Mouse (Mus musculus): Measurements from ENCODE around the gene Gm5105. TPM values are rescaled to one million over a fixed set of nuclear protein-coding genes. Genes with fewer than 3 reads are reported as not detected.

The Gm5105 gene
- total RNA-seq, 2 experiments from 2014 or later: 0.17 TPM; not detected in 1

- DNase-seq (ENCODE audit: low spot score in 2 of 2): no peak
Observed at GRCm38 (mm10) chr3:138029351-138029750, 37.8 kb downstream of the Gm5105 start.

GRCm38 (mm10) chr3:138027575-138028362, 39.4 kb downstream of the Gm5105 start:
- no peak for DNase-seq (ENCODE audit: low spot score in 2 of 2)

GRCm38 (mm10) chr3:138026286-138026685, 40.9 kb downstream of the Gm5105 start:
- DNase-seq (ENCODE audit: low spot score in 2 of 2): no peak

GRCm38 (mm10) chr3:138022651-138023050, 44.5 kb downstream of the Gm5105 start:
- DNase-seq (ENCODE audit: low spot score in 2 of 2): no peak

- DNase-seq (ENCODE audit: low spot score in 2 of 2): no peak
Observed at GRCm38 (mm10) chr3:138022003-138022402, 45.2 kb downstream of the Gm5105 start.

- no peak for DNase-seq (ENCODE audit: low spot score in 2 of 2)
Observed at GRCm38 (mm10) chr3:138016810-138017209, 50.4 kb downstream of the Gm5105 start.

GRCm38 (mm10) chr3:138014725-138015124, 52.5 kb downstream of the Gm5105 start:
- DNase-seq (ENCODE audit: low spot score in 2 of 2): no peak

GRCm38 (mm10) chr3:138012351-138012750, 54.8 kb downstream of the Gm5105 start:
- DNase-seq (ENCODE audit: low spot score in 2 of 2): no peak

GRCm38 (mm10) chr3:138008152-138008551, 59.0 kb downstream of the Gm5105 start:
- no peak for DNase-seq (ENCODE audit: low spot score in 2 of 2)

- no peak for DNase-seq (ENCODE audit: low spot score in 2 of 2)
Observed at GRCm38 (mm10) chr3:138006896-138007295, 60.3 kb downstream of the Gm5105 start.

GRCm38 (mm10) chr3:138003264-138003663, 63.9 kb downstream of the Gm5105 start:
- DNase-seq (ENCODE audit: low spot score in 2 of 2): no peak

GRCm38 (mm10) chr3:138002545-138002944, 64.6 kb downstream of the Gm5105 start:
- DNase-seq (ENCODE audit: low spot score in 2 of 2): no peak

- DNase-seq (ENCODE audit: low spot score in 2 of 2): no peak
Observed at GRCm38 (mm10) chr3:138001865-138002264, 65.3 kb downstream of the Gm5105 start.

- DNase-seq (ENCODE audit: low spot score in 2 of 2): peak in 1 of 2 experiments; percentile 10
Observed at GRCm38 (mm10) chr3:138000724-138001069, 66.5 kb downstream of the Gm5105 start.

GRCm38 (mm10) chr3:138000062-138000723, 67.0 kb downstream of the Gm5105 start:
- DNase-seq (ENCODE audit: low spot score in 2 of 2): no peak

- no peak for DNase-seq (ENCODE audit: low spot score in 2 of 2)
Observed at GRCm38 (mm10) chr3:137999224-137999790, 67.9 kb downstream of the Gm5105 start.

Other genes starting within 250 kb of the Gm5105 start
- 100 to 1,000 TPM; 360 to 373 TPM for gene H2afz, start 202.9 kb downstream of the Gm5105 start, total RNA-seq (2021)
- gene Dnajb14, start 199.7 kb downstream of the Gm5105 start, total RNA-seq (2021): 10 to 100 TPM; 21.4 to 22.8 TPM
- 10 to 100 TPM; 63.6 to 68.8 TPM for gene Lamtor3, start 148.9 kb downstream of the Gm5105 start, total RNA-seq (2021)
- 10 to 100 TPM; 11.6 to 13.8 TPM for gene Dapp1, start 85.8 kb downstream of the Gm5105 start, total RNA-seq (2021)
- 1 to 10 TPM; 1.7 to 2.9 TPM for gene 1110002E22Rik, start 2.3 kb downstream of the Gm5105 start, total RNA-seq (2021)
- gene Trmt10a, start 76.1 kb upstream of the Gm5105 start, total RNA-seq (2021): 10 to 100 TPM in 1 of 2 experiments, 1 to 10 TPM in 1; 6.6 to 12.5 TPM
- gene Mttp, start 77.6 kb upstream of the Gm5105 start, total RNA-seq (2021): 10 to 100 TPM; 11.7 to 21.3 TPM
- not detected for gene 4930579F01Rik, start 126.4 kb upstream of the Gm5105 start, total RNA-seq (2021)
- gene Adh7, start 150.4 kb upstream of the Gm5105 start, total RNA-seq (2021): 10 to 100 TPM; 22.2 to 29.2 TPM
- 1,000 to 10,000 TPM; 4,514 to 5,007 TPM for gene Adh1, start 193.6 kb upstream of the Gm5105 start, total RNA-seq (2021)
- not detected for gene Adh6a, start 245.9 kb upstream of the Gm5105 start, total RNA-seq (2021)

Data from adrenal gland, postnatal 4 days (tissue).